Mouse (Mus musculus): ENCODE results near the gene Skp1a.

DNA sequence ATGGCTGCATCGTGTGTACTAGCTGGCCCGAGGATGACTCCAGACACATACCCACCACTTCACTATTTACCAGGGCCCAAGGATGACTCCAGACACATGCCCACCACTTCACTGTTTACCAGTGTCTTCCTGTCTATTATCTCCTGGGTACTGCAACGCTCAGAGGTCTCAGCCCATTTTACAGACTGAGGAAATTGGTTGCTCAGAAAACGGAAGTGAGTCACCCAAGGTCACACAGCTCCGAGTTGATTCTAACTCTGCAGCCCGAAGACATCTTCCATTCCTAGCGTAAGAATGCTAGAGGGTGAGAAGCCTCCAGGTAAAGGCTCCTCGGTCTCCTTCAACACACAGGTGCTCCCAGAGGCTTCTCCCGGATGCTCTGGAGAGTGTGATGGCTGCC, 62.3 kb downstream of the Skp1a start:
- TF ChIP-seq JUN (IDR thresholded peaks at IDR 0.05; ENCODE audit: insufficient read depth, low read depth, low read length) (peak; percentile 58), NRF1 (IDR thresholded peaks at IDR 0.05; ENCODE audit: low read depth, low read length) (no peak), ETS1 (conservative IDR thresholded peaks at IDR 0.05; ENCODE audit: low read depth, low read length) (peak; percentile 34; the same call in 1 of the 2 replicates), E2F4 (IDR thresholded peaks at IDR 0.05; ENCODE audit: insufficient replicate concordance, low read depth, low read length) (no peak), ELF1 (IDR thresholded peaks at IDR 0.05; ENCODE audit: low read depth, low read length) (peak; percentile 57), POLR2A (IDR thresholded peaks at IDR 0.05; ENCODE audit: low read depth, low read length) (peak; percentile 42; the same call in 1 of the 2 replicates), ZKSCAN1 (IDR thresholded peaks at IDR 0.05; ENCODE audit: borderline replicate concordance, low read depth, low read length) (no peak)
